Mouse (Mus musculus) stomach, postnatal 0 days (tissue): Measurements from ENCODE around the gene Atg14. TPM values are rescaled to one million over a fixed set of nuclear protein-coding genes. Genes with fewer than 3 reads are reported as not detected.

Experiments used
- ATAC-seq: fragments of 200-750 bp; cut with Nextera tagmentation; 2 replicates; pipeline ENCODE4 v1.8.0; 2017; ENCODE audit not compliant: low FRiP score, low TSS enrichment
- DNase-seq: peaks from one replicate; pipeline ENCODE4 v3.0.0-alpha.2; 2016; ENCODE audit warnings: low spot score
- H3K27ac ChIP-seq: fragments of 300-500 bp; sonication (generic); replicated peaks from 2 replicates; pipeline ENCODE4 v1.5.1; 2014; ENCODE audit warnings: mild to moderate bottlenecking, control low read depth
- H3K27me3 ChIP-seq: fragments of 300-500 bp; sonication (generic); 2 replicates; pipeline ENCODE4 v1.6.1; 2014; ENCODE audit warnings: low read length; ENCODE audit not compliant: control insufficient read depth, insufficient read depth
- H3K36me3 ChIP-seq: fragments of 300-500 bp; sonication (generic); 2 replicates; pipeline ENCODE4 v1.6.1; 2014; ENCODE audit warnings: low read length, mixed read lengths; ENCODE audit not compliant: control insufficient read depth, insufficient read depth
- H3K4me1 ChIP-seq: fragments of 300-500 bp; sonication (generic); replicated peaks from 2 replicates; pipeline ENCODE4 v1.6.1; 2014; ENCODE audit warnings: antibody characterized with exemption; ENCODE audit not compliant: control insufficient read depth, insufficient read depth
- H3K4me2 ChIP-seq: fragments of 300-500 bp; sonication (generic); replicated peaks from 2 replicates; pipeline ENCODE4 v1.6.1; 2014; ENCODE audit warnings: low read depth, mild to moderate bottlenecking, control low read depth, moderate library complexity
- H3K4me3 ChIP-seq: fragments of 300-500 bp; sonication (generic); 2 replicates; pipeline ENCODE4 v1.5.1; 2014; ENCODE audit warnings: low read depth, low read length, control low read depth
- H3K9ac ChIP-seq: fragments of 300-500 bp; sonication (generic); 2 replicates; pipeline ENCODE4 v1.6.1; 2014; ENCODE audit warnings: mild to moderate bottlenecking, low read length, control low read depth, mixed read lengths
- H3K9me3 ChIP-seq: fragments of 300-500 bp; sonication (generic); 2 replicates; pipeline ENCODE4 v1.6.1; 2016; ENCODE audit warnings: low read length; ENCODE audit not compliant: control insufficient read depth
- CTCF ChIP-seq: IDR thresholded peaks from 2 replicates; pipeline ENCODE4 v1.5.1; 2016; ENCODE audit warnings: antibody characterized with exemption, low read depth, mild to moderate bottlenecking, moderate library complexity
- EP300 ChIP-seq: optimal IDR thresholded peaks from 2 replicates; pipeline ENCODE3; 2016; ENCODE audit warnings: antibody characterized with exemption
- WGBS: fragments of 180-500 bp; shearing (Covaris S2); extraction: QIAGEN DNeasy Blood & Tissue Kit; methylation state at CpG from one replicate; pipeline ENCODE4 v1.1.7; 2014; 5-methylcytosine and 5-hydroxymethylcytosine counted together
- polyA plus RNA-seq: library from polyadenylated mRNA; unstranded; fragments of >200 nt; fragmentation: Nextera tagmentation; extraction: Ambion mirVana; gene quantifications from 2 replicates; pipeline ENCODE4 v1.2.1, GENCODE M21; 2015

The Atg14 gene
- polyA plus RNA-seq, 1 experiment from 2014 or later = 6.9 TPM

GRCm38 (mm10) chr14:47525374-47525773 is 45.1 kb downstream of the Atg14 start:
- Histone ChIP-seq H3K27me3 (no peaks in the 10 kb centered on the region), H3K9ac (no peak overlapping the region), H3K4me1 (no peaks in the 10 kb centered on the region), H3K9me3 (no peaks in the 10 kb centered on the region), H3K4me2 (no peak overlapping the region), H3K36me3 (no peaks in the 10 kb centered on the region), H3K27ac (0 out of 2 replicates have a peak overlapping the region, but pooled peaks have one; percentile 4), H3K4me3 (no peak overlapping the region)
- ATAC-seq = no peak
- no peak for DNase-seq
- WGBS = 61% methylated on average over 8 of the region's 8 CpGs
- TF ChIP-seq EP300 = no peak
- no peak for TF ChIP-seq CTCF

- Histone ChIP-seq H3K9ac (no peak overlapping the region), H3K9me3 (no peaks in the 10 kb centered on the region), H3K4me1 (no peaks in the 10 kb centered on the region), H3K36me3 (no peaks in the 10 kb centered on the region), H3K4me2 (no peak overlapping the region), H3K27ac (no peak overlapping the region), H3K4me3 (no peak overlapping the region), H3K27me3 (no peaks in the 10 kb centered on the region)
- ATAC-seq = no peak
- WGBS = 44% methylated on average over 7 of the region's 7 CpGs
- DNase-seq = no peak
- no peak for TF ChIP-seq EP300
- TF ChIP-seq CTCF = no peak
Observed at GRCm38 (mm10) chr14:47522301-47522700, 48.1 kb downstream of the Atg14 start.

- Histone ChIP-seq H3K4me3 (no peak overlapping the region), H3K4me1 (no peaks in the 10 kb centered on the region), H3K27ac (no peak overlapping the region), H3K4me2 (no peak overlapping the region), H3K27me3 (no peaks in the 10 kb centered on the region), H3K36me3 (no peaks in the 10 kb centered on the region), H3K9ac (no peak overlapping the region), H3K9me3 (no peaks in the 10 kb centered on the region)
- no peak for TF ChIP-seq EP300
- TF ChIP-seq CTCF = no peak
- ATAC-seq = no peak
- 78% methylated on average over 1 of the region's 1 CpGs for WGBS
- DNase-seq = no peak
Observed at GRCm38 (mm10) chr14:47521609-47522008, 48.8 kb downstream of the Atg14 start.

- TF ChIP-seq CTCF (no peak), EP300 (no peak)
- Histone ChIP-seq H3K4me2 (no peak overlapping the region), H3K4me1 (no peaks in the 10 kb centered on the region), H3K9ac (no peak overlapping the region), H3K4me3 (no peak overlapping the region), H3K36me3 (no peaks in the 10 kb centered on the region), H3K27ac (no peak overlapping the region), H3K27me3 (no peaks in the 10 kb centered on the region), H3K9me3 (no peaks in the 10 kb centered on the region)
- 76% methylated on average over 13 of the region's 13 CpGs for WGBS
- DNase-seq (no peak), ATAC-seq (no peak)
Observed at GRCm38 (mm10) chr14:47520751-47521449, 49.5 kb downstream of the Atg14 start.

GRCm38 (mm10) chr14:47518619-47519018 is 51.8 kb downstream of the Atg14 start:
- no peak overlapping the region for H3K4me3 ChIP-seq
- no peak overlapping the region for H3K9ac ChIP-seq
- no peak overlapping the region for H3K4me2 ChIP-seq
- H3K27ac ChIP-seq = no peak overlapping the region
- TF ChIP-seq CTCF (no peak), EP300 (no peak)
- no peak for ATAC-seq
- no peaks in the 10 kb centered on the region for H3K4me1 ChIP-seq
- WGBS = 58% methylated on average over 6 of the region's 6 CpGs
- H3K27me3 ChIP-seq = no peaks in the 10 kb centered on the region
- no peaks in the 10 kb centered on the region for H3K36me3 ChIP-seq
- H3K9me3 ChIP-seq = no peaks in the 10 kb centered on the region
- peak; percentile 62 for DNase-seq

- WGBS = 55% methylated on average over 6 of the region's 6 CpGs
- Histone ChIP-seq H3K27ac (peak overlapping the region; percentile 56), H3K4me3 (no peak overlapping the region), H3K9me3 (no peaks in the 10 kb centered on the region), H3K4me2 (no peak overlapping the region), H3K27me3 (no peaks in the 10 kb centered on the region), H3K4me1 (no peaks in the 10 kb centered on the region), H3K9ac (no peak overlapping the region), H3K36me3 (no peaks in the 10 kb centered on the region)
- ATAC-seq (peak; percentile 31; the same call in 1 of the 2 replicates), DNase-seq (no peak)
- TF ChIP-seq CTCF (no peak), EP300 (no peak)
Observed at GRCm38 (mm10) chr14:47516755-47517154, 53.7 kb downstream of the Atg14 start.
